Mouse (Mus musculus) CH12.LX (cell line): ENCODE results near the gene Cbx6.

Source experiments
- CHD2 ChIP-seq: IDR thresholded peaks from 2 replicates; pipeline ENCODE4 v1.6.1; 2011; ENCODE audit warnings: low read length, improper control_type of control experiment
- CTCF ChIP-seq, 2 experiments: IDR thresholded peaks in 1 of 2; conservative IDR thresholded peaks in 1 of 2; 2 replicates each; pipeline ENCODE4 v1.5.1; 2011 to 2012; ENCODE audit warnings: low read depth in 2 of 2, low read length in 2 of 2, improper control_type of control experiment in 1 of 2, inconsistent platforms in 1 of 2, mild to moderate bottlenecking in 1 of 2, moderate library complexity in 1 of 2
- EP300 ChIP-seq: IDR thresholded peaks from 2 replicates; pipeline ENCODE4 v1.6.1; 2011; ENCODE audit warnings: low read length, improper control_type of control experiment
- GABPA ChIP-seq: IDR thresholded peaks from 2 replicates; pipeline ENCODE4 v1.6.1; 2012; ENCODE audit warnings: low read depth, low read length, improper control_type of control experiment, inconsistent platforms; ENCODE audit not compliant: insufficient replicate concordance
- HCFC1 ChIP-seq: IDR thresholded peaks from 2 replicates; pipeline ENCODE4 v1.6.1; 2012; ENCODE audit warnings: low read depth, mild to moderate bottlenecking, inconsistent platforms, low read length, improper control_type of control experiment
- MEF2A ChIP-seq: IDR thresholded peaks from 2 replicates; pipeline ENCODE4 v1.6.1; 2014; ENCODE audit warnings: low read depth, mild to moderate bottlenecking, inconsistent platforms, low read length, improper control_type of control experiment, borderline replicate concordance
- NRF1 ChIP-seq: IDR thresholded peaks from 2 replicates; pipeline ENCODE4 v1.6.1; 2014; ENCODE audit warnings: low read depth, mild to moderate bottlenecking, inconsistent platforms, low read length, improper control_type of control experiment, moderate library complexity
- POLR2A ChIP-seq: IDR thresholded peaks from 2 replicates; pipeline ENCODE4 v1.6.1; 2011; ENCODE audit warnings: low read depth, mild to moderate bottlenecking, improper control_type of control experiment, low read length
- TBP ChIP-seq: conservative IDR thresholded peaks from 2 replicates; pipeline ENCODE4 v1.6.1; 2011; ENCODE audit warnings: low read depth, low read length, improper control_type of control experiment
- ZC3H11A ChIP-seq: IDR thresholded peaks from 2 replicates; pipeline ENCODE4 v1.6.1; 2012; ENCODE audit warnings: low read depth, mild to moderate bottlenecking, inconsistent platforms, low read length, improper control_type of control experiment

- TF ChIP-seq ZC3H11A (no peak), EP300 (no peak), CHD2 (no peak), POLR2A (no peak), TBP (no peak), CTCF (conservative IDR thresholded peaks at IDR 0.05 in 1 of 2, IDR thresholded peaks at IDR 0.05 in 1 of 2; ENCODE audit: low read depth in 2 of 2, low read length in 2 of 2) (no peak), HCFC1 (no peak), GABPA (no peak), MEF2A (no peak), NRF1 (no peak)
These were observed 27.4 kb downstream of the Cbx6 start for GRCm38 (mm10) chr15:79807050-79807449.
